Mouse (Mus musculus) liver, embryonic 14.5 days (tissue): ENCODE data around the gene Fam20c. TPM values are rescaled to one million over a fixed set of nuclear protein-coding genes. Genes with fewer than 3 reads are reported as not detected.

Experiments
- ATAC-seq: fragments of 200-750 bp; cut with Nextera tagmentation; 2 replicates; pipeline ENCODE4 v1.8.0; 2017; ENCODE audit warnings: moderate number of reproducible peaks, mild to moderate bottlenecking, moderate library complexity; ENCODE audit not compliant: insufficient read depth
- DNase-seq, 3 experiments: peaks; one replicate each; pipeline ENCODE4 v3.0.0-alpha.2; 2012 to 2013; ENCODE audit warnings: low read depth in 3 of 3, low spot score in 3 of 3
- H3K27ac ChIP-seq: fragments of 300-500 bp; sonication (generic); 2 replicates; pipeline ENCODE4 v1.5.1; 2014; ENCODE audit warnings: moderate library complexity, mild to moderate bottlenecking, control low read depth, inconsistent platforms
- H3K27me3 ChIP-seq: fragments of 300-500 bp; sonication (generic); 2 replicates; pipeline ENCODE4 v1.6.1; 2014; ENCODE audit warnings: mild to moderate bottlenecking, low read length, moderate library complexity; ENCODE audit not compliant: control insufficient read depth, insufficient read depth
- H3K36me3 ChIP-seq: fragments of 300-500 bp; sonication (generic); replicated peaks from 2 replicates; pipeline ENCODE4 v1.6.1; 2014; ENCODE audit warnings: low read depth; ENCODE audit not compliant: control insufficient read depth, insufficient read depth
- H3K4me1 ChIP-seq, 2 experiments: fragments of 200-500 bp in 1 of 2; fragments of 300-500 bp in 1 of 2; sonication (generic) in 1 of 2; replicated peaks; 2 replicates each; pipeline ENCODE4 v1.6.1; 2012 to 2014; ENCODE audit warnings: antibody characterized with exemption in 1 of 2, inconsistent platforms in 1 of 2, low read length in 1 of 2; ENCODE audit not compliant: control insufficient read depth in 2 of 2, insufficient read depth in 2 of 2
- H3K4me2 ChIP-seq: fragments of 300-500 bp; sonication (generic); 2 replicates; pipeline ENCODE4 v1.6.1; 2014; ENCODE audit warnings: low read depth, mild to moderate bottlenecking, control low read depth, moderate library complexity
- H3K4me3 ChIP-seq, 2 experiments: fragments of 200-500 bp in 1 of 2; fragments of 300-500 bp in 1 of 2; sonication (generic) in 1 of 2; 2 replicates each; pipeline ENCODE4 v1.5.1; 2012 to 2014; ENCODE audit warnings: low read depth in 2 of 2, low read length in 2 of 2, mild to moderate bottlenecking in 2 of 2, control low read depth in 1 of 2, inconsistent platforms in 1 of 2, moderate library complexity in 1 of 2; ENCODE audit not compliant: insufficient read depth in 1 of 2
- H3K9ac ChIP-seq: fragments of 300-500 bp; sonication (generic); replicated peaks from 2 replicates; pipeline ENCODE4 v1.6.1; 2014; ENCODE audit warnings: mild to moderate bottlenecking, control low read depth, moderate library complexity
- H3K9me3 ChIP-seq: fragments of 300-500 bp; sonication (generic); 2 replicates; pipeline ENCODE4 v1.6.1; 2016; ENCODE audit warnings: low read length, mixed read lengths; ENCODE audit not compliant: control insufficient read depth
- CTCF ChIP-seq: IDR thresholded peaks from 2 replicates; pipeline ENCODE4 v1.5.1; 2016; ENCODE audit warnings: antibody characterized with exemption, low read depth, control low read depth
- EP300 ChIP-seq: IDR thresholded peaks from 2 replicates; pipeline ENCODE4 v1.6.1; 2016; ENCODE audit warnings: antibody characterized with exemption, low read depth
- WGBS: fragments of 180-500 bp; shearing (Covaris S2); extraction: QIAGEN DNeasy Blood & Tissue Kit; methylation state at CpG from one replicate; pipeline ENCODE4 v1.1.7; 2014; ENCODE audit not compliant: insufficient replicate concordance; 5-methylcytosine and 5-hydroxymethylcytosine counted together
- polyA plus RNA-seq, 2 experiments: library from polyadenylated mRNA; depleted of rRNA in 1 of 2; stranded (reverse) in 1 of 2; unstranded in 1 of 2; fragments of >200 nt; fragmentation: Nextera tagmentation in 1 of 2; extraction: Ambion mirVana in 1 of 2; gene quantifications; 2 replicates each; pipeline versions ENCODE4 v1.2.1 to v1.2.3; 2012 to 2014

Fam20c gene
- polyA plus RNA-seq, 2 experiments: 5.4 to 6.8 TPM

GRCm38 (mm10) chr5:138852151-138852550, 97.8 kb downstream of the Fam20c start:
- H3K4me2 ChIP-seq: no peak overlapping the region
- no peaks in the 10 kb centered on the region for H3K27me3 ChIP-seq
- TF ChIP-seq EP300 (no peak), CTCF (no peak)
- H3K9ac ChIP-seq: no peak overlapping the region
- H3K4me3 ChIP-seq: no peak overlapping the region
- ATAC-seq (no peak), DNase-seq (no peak)
- no peaks in the 10 kb centered on the region for H3K9me3 ChIP-seq
- H3K4me1 ChIP-seq: no peaks in the 10 kb centered on the region
- 45% methylated on average over 4 of the region's 4 CpGs for WGBS
- H3K36me3 ChIP-seq: no peaks in the 10 kb centered on the region
- H3K27ac ChIP-seq: no peak overlapping the region

- Histone ChIP-seq H3K27ac (no peak overlapping the region), H3K4me2 (no peak overlapping the region), H3K4me3 (no peak overlapping the region), H3K9me3 (no peaks in the 10 kb centered on the region), H3K27me3 (no peaks in the 10 kb centered on the region), H3K4me1 (no peaks in the 10 kb centered on the region), H3K36me3 (no peaks in the 10 kb centered on the region), H3K9ac (no peak overlapping the region)
- WGBS: 28% methylated on average over 2 of the region's 2 CpGs
- DNase-seq (no peak), ATAC-seq (no peak)
- no peak for TF ChIP-seq EP300
- TF ChIP-seq CTCF: no peak
Measured at GRCm38 (mm10) chr5:138853349-138853748, 99.0 kb downstream of the Fam20c start.

GRCm38 (mm10) chr5:138857010-138857617, 102.8 kb downstream of the Fam20c start:
- Histone ChIP-seq H3K4me3 (no peak overlapping the region), H3K27ac (no peak overlapping the region), H3K9ac (no peak overlapping the region), H3K36me3 (no peaks in the 10 kb centered on the region), H3K27me3 (no peaks in the 10 kb centered on the region), H3K4me1 (no peaks in the 10 kb centered on the region), H3K4me2 (no peak overlapping the region), H3K9me3 (no peaks in the 10 kb centered on the region)
- WGBS: 27% methylated on average over 9 of the region's 9 CpGs
- TF ChIP-seq EP300 (no peak), CTCF (peak; percentile 80)
- ATAC-seq (no peak), DNase-seq (peak in 1 of 3 experiments; percentile 15)

GRCm38 (mm10) chr5:138857811-138858251, 103.5 kb downstream of the Fam20c start:
- no peaks in the 10 kb centered on the region for H3K36me3 ChIP-seq
- H3K9me3 ChIP-seq: no peaks in the 10 kb centered on the region
- no peak overlapping the region for H3K4me3 ChIP-seq
- ATAC-seq (no peak), DNase-seq (no peak)
- WGBS: 45% methylated on average over 13 of the region's 13 CpGs
- TF ChIP-seq CTCF: no peak
- TF ChIP-seq EP300: no peak
- H3K27me3 ChIP-seq: no peaks in the 10 kb centered on the region
- no peak overlapping the region for H3K9ac ChIP-seq
- H3K4me2 ChIP-seq: no peak overlapping the region
- no peak overlapping the region for H3K27ac ChIP-seq
- no peaks in the 10 kb centered on the region for H3K4me1 ChIP-seq

Other genes starting within 250 kb of the Fam20c start
- gene 1700123K08Rik, start 189.8 kb upstream of the Fam20c start, polyA plus RNA-seq (2012; rRNA removed): not detected in 2 replicates
- gene 1700123K08Rik, start 189.8 kb upstream of the Fam20c start, polyA plus RNA-seq (2014; fragmentation: Nextera tagmentation; extraction: Ambion mirVana): not detected in 2 replicates
- 2.7 and 5.1 TPM in 2 replicates for gene Zfp68, start 134.8 kb upstream of the Fam20c start, polyA plus RNA-seq (2012; rRNA removed)
- 15.3 and 17.2 TPM in 2 replicates for gene Zfp68, start 134.8 kb upstream of the Fam20c start, polyA plus RNA-seq (2014; fragmentation: Nextera tagmentation; extraction: Ambion mirVana)
- 1.7 and 2.5 TPM in 2 replicates for gene A430033K04Rik, start 131.7 kb upstream of the Fam20c start, polyA plus RNA-seq (2012; rRNA removed)
- gene A430033K04Rik, start 131.7 kb upstream of the Fam20c start, polyA plus RNA-seq (2014; fragmentation: Nextera tagmentation; extraction: Ambion mirVana): 2.6 and 2.7 TPM in 2 replicates
- not detected in 2 replicates for gene Gm5294, start 65.6 kb downstream of the Fam20c start, polyA plus RNA-seq (2012; rRNA removed)
- gene Gm5294, start 65.6 kb downstream of the Fam20c start, polyA plus RNA-seq (2014; fragmentation: Nextera tagmentation; extraction: Ambion mirVana): not detected in 2 replicates
- 0.37 and 0.39 TPM in 2 replicates for gene Pdgfa, start 242.9 kb downstream of the Fam20c start, polyA plus RNA-seq (2012; rRNA removed)
- 1.2 and 1.5 TPM in 2 replicates for gene Pdgfa, start 242.9 kb downstream of the Fam20c start, polyA plus RNA-seq (2014; fragmentation: Nextera tagmentation; extraction: Ambion mirVana)